Mouse (Mus musculus): ENCODE results near the gene Irgq.

DNA sequence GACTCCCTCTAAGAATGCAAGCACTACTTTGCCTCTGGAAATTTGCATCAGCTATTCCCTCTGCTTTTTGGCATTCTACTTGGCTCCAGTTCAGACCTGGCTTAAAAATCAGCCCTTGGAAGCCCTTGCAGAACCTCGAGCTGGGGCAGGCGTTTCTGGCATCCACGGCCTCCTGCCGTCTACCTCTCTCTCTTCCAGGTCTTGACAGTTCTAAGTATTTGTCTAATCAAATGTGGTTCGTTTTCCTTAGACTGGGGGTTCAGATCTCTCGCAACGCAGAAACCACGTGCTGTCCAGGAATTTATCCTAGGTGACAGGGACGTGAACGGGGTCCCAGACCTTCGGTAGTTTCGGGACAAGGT, 24.0 kb upstream of the Irgq start:
- TF ChIP-seq CTCF (IDR thresholded peaks at IDR 0.05; ENCODE audit: low read depth, low read length) (no peak), POLR2A (IDR thresholded peaks at IDR 0.05; ENCODE audit: insufficient read depth, low read length) (no peak)
